Mouse (Mus musculus): ENCODE measurements around the gene Pdf. TPM values are rescaled to one million over a fixed set of nuclear protein-coding genes. Genes with fewer than 3 reads are reported as not detected.
"Not testable (repeated sequence)": the region's sequence is repeated elsewhere in the genome, so short reads cannot be mapped to it uniquely, and the experiment has no call there.

The Pdf gene
- polyA plus RNA-seq, 1 experiment from 2014 or later, result 35.8 TPM

- H3K27me3 ChIP-seq (replicated peaks), result no peaks in the 10 kb centered on the region
- WGBS, result 4% methylated on average over 63 of the region's 66 CpGs
- peak within 1 kb of the TSS; percentile 68 for H3K4me3 ChIP-seq
- H3K4me1 ChIP-seq, result peaks cover 24% of the 10 kb centered on the region
- peak within 1 kb of the TSS; percentile 65 for H3K4me2 ChIP-seq
- no peaks in the 10 kb centered on the region for H3K36me3 ChIP-seq (replicated peaks)
- no peaks in the 10 kb centered on the region for H3K9me3 ChIP-seq
- H3K27ac ChIP-seq, result peak within 1 kb of the TSS; percentile 72
- peak; percentile 95 for ATAC-seq (replicated peaks)
- H3K9ac ChIP-seq, result peak within 1 kb of the TSS; percentile 92
These were observed 17.5 kb downstream of the Pdf start, which contains the start of gene Vps4a for GRCm38 (mm10) chr8:107030650-107031576. TSS of gene Vps4a (plus strand) at chr8:107031222.

DNA sequence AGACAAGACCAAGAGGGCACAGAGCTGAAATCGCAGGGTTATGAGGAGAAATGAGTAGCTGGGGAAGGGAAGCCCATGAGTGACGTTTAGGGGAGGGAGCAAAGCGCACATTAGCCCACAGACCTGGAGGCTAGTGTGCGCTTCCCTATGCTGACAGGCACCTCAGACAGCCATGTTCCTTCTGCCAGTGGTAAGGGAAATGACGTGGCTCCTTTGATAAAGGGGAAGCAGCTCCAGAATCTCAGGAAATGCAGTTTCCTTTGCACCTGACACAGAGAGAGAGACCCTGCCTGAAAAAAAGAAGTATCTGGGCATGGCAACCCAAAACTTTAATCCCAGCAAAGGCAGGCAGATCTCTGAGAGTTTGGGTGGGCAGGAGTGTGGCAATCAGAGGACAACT lies 18.4 kb downstream of the Pdf start:
- H3K9ac ChIP-seq, result no peak overlapping the region
- peaks cover 24% of the 10 kb centered on the region for H3K4me1 ChIP-seq
- 81% methylated on average over 5 of the region's 5 CpGs for WGBS
- H3K4me3 ChIP-seq, result no peak overlapping the region
- no peak overlapping the region for H3K27ac ChIP-seq
- H3K27me3 ChIP-seq (replicated peaks), result no peaks in the 10 kb centered on the region
- no peaks in the 10 kb centered on the region for H3K9me3 ChIP-seq
- no peaks in the 10 kb centered on the region for H3K36me3 ChIP-seq (replicated peaks)
- ATAC-seq (replicated peaks), result no peak
- H3K4me2 ChIP-seq, result no peak overlapping the region

DNA sequence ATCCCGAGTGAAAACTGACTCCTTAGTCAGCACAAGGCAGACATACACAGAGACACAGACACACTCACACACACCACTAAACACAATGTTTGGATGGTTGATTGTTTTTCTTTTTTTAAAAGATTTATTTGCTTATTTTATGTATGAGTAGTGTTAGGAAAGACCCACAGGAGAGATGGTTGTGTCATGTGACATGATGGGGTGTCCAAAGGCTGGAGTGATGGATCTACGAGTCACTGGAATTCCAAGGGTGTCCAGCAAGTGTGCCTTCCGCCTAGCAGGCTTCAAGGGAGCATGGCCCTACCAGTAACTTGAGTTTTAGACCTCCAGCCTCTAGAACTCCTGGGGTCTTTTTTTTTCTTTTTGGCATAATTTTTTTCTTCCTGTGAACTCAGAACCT lies 19.1 kb downstream of the Pdf start:
- Histone ChIP-seq H3K36me3 (replicated peaks) (no peaks in the 10 kb centered on the region), H3K9ac (no peak overlapping the region), H3K9me3 (no peaks in the 10 kb centered on the region), H3K4me2 (no peak overlapping the region), H3K4me3 (no peak overlapping the region), H3K27ac (no peak overlapping the region), H3K27me3 (replicated peaks) (no peaks in the 10 kb centered on the region), H3K4me1 (peaks cover 21% of the 10 kb centered on the region)
- no peak for ATAC-seq (replicated peaks)
- WGBS, result 89% methylated on average over 3 of the region's 3 CpGs

- Histone ChIP-seq H3K36me3 (replicated peaks) (no peaks in the 10 kb centered on the region), H3K4me2 (no peak overlapping the region), H3K27me3 (replicated peaks) (no peaks in the 10 kb centered on the region), H3K4me1 (no peaks in the 10 kb centered on the region), H3K4me3 (no peak overlapping the region), H3K27ac (no peak overlapping the region), H3K9ac (no peak overlapping the region), H3K9me3 (no peaks in the 10 kb centered on the region)
- WGBS, result 95% methylated on average over 8 of the region's 8 CpGs
- no peak for ATAC-seq (replicated peaks)
These were observed 24.9 kb downstream of the Pdf start for GRCm38 (mm10) chr8:107023479-107023878.

DNA sequence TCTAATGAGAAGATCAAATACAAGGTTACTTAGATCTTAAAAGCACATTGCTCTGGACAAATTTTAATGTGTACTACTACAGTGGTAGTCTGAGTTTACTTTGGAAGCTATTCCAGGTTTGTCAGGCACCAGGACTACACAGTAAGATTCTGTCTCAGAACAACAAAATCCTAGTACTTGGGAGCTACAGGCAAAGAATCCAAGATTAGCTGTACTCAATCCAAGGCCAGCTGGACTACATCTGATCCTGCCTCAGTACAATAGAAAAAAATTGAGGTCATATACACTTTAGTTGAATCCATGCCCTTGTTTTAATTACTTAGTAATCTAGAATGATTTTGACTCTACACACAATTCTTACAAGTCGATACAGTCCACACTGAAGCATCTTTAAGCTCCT lies 33.5 kb downstream of the Pdf start:
- ATAC-seq (replicated peaks), result no peak
- Histone ChIP-seq H3K4me3 (no peak overlapping the region), H3K9me3 (no peaks in the 10 kb centered on the region), H3K4me1 (no peaks in the 10 kb centered on the region), H3K27ac (no peak overlapping the region), H3K36me3 (replicated peaks) (0 out of 2 replicates have a peak, but pooled peaks cover 8% of the 10 kb centered on the region), H3K9ac (no peak overlapping the region), H3K4me2 (no peak overlapping the region), H3K27me3 (replicated peaks) (no peaks in the 10 kb centered on the region)
- 95% methylated on average over 1 of the region's 1 CpGs for WGBS

DNA sequence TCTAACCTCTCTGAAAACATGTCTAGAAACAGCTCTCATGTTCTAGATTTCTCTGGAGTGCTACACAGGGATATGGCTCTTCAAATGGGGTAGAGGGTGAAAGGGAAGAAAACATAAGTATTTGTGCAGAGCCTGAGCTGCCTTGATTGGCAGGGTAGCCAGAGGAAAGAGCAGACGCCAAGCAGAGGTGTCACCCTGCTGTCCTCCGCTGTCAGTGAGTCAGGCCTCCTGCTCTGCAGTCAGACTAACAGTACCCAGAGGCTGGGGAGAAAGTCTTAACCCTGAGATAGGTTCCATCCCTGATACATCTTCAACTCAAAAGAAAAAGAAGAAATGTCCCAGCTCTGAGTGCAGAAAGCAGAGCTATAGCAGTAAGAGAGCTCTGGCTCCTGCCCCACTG lies 35.7 kb downstream of the Pdf start:
- H3K27ac ChIP-seq, result no peak overlapping the region
- no peak overlapping the region for H3K4me2 ChIP-seq
- H3K4me1 ChIP-seq, result no peaks in the 10 kb centered on the region
- no peak for ATAC-seq (replicated peaks)
- 78% methylated on average over 2 of the region's 2 CpGs for WGBS
- no peak overlapping the region for H3K4me3 ChIP-seq
- H3K36me3 ChIP-seq (replicated peaks), result 0 out of 2 replicates have a peak, but pooled peaks cover 8% of the 10 kb centered on the region
- H3K27me3 ChIP-seq (replicated peaks), result no peaks in the 10 kb centered on the region
- no peaks in the 10 kb centered on the region for H3K9me3 ChIP-seq
- no peak overlapping the region for H3K9ac ChIP-seq

- H3K4me3 ChIP-seq, result no peak overlapping the region
- no peak overlapping the region for H3K9ac ChIP-seq
- 0 out of 2 replicates have a peak, but pooled peaks cover 8% of the 10 kb centered on the region for H3K36me3 ChIP-seq (replicated peaks)
- no peaks in the 10 kb centered on the region for H3K4me1 ChIP-seq
- H3K27ac ChIP-seq, result no peak overlapping the region
- H3K27me3 ChIP-seq (replicated peaks), result no peaks in the 10 kb centered on the region
- ATAC-seq (replicated peaks), result no peak
- no peaks in the 10 kb centered on the region for H3K9me3 ChIP-seq
- WGBS, result 95% methylated on average over 3 of the region's 3 CpGs
- no peak overlapping the region for H3K4me2 ChIP-seq
These were observed 40.6 kb downstream of the Pdf start for GRCm38 (mm10) chr8:107007795-107008194.

GRCm38 (mm10) chr8:107002532-107002931 lies 45.9 kb downstream of the Pdf start:
- H3K9me3 ChIP-seq, result no peaks in the 10 kb centered on the region
- 37% methylated on average over 5 of the region's 5 CpGs for WGBS
- ATAC-seq (replicated peaks), result peak; percentile 72; the same call in 1 of the 2 replicates

DNA sequence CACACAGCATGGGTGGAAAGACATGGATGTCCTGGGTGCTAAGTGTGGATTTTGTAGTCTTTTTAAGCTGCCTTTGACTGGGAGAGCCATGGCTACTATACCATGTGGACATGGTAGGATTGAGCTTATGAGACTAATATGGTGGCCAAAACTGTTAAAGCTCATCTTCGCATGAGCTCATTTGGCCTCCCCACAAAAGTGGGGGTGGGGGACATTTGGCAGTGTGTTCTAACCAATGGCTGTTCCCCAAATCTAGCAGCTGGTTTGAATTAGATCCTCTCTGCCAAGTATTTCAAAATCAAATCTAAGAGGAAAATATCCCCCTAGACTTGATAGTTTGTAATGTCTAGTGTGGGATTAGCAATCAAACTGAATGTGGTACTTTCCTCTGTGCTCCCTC lies 49.3 kb downstream of the Pdf start:
- Histone ChIP-seq H3K4me2 (no peak overlapping the region), H3K4me1 (no peaks in the 10 kb centered on the region), H3K4me3 (no peak overlapping the region), H3K27ac (no peak overlapping the region), H3K27me3 (replicated peaks) (no peaks in the 10 kb centered on the region), H3K9ac (no peak overlapping the region), H3K9me3 (no peaks in the 10 kb centered on the region), H3K36me3 (replicated peaks) (no peaks in the 10 kb centered on the region)
- 89% methylated on average over 1 of the region's 1 CpGs for WGBS
- no peak for ATAC-seq (replicated peaks)

More at GRCm38 (mm10) chr8:107002532-107002931, 45.9 kb downstream of the Pdf start:
- H3K9ac ChIP-seq, result no peak overlapping the region
- no peaks in the 10 kb centered on the region for H3K4me1 ChIP-seq
- no peak overlapping the region for H3K4me3 ChIP-seq
- no peak overlapping the region for H3K4me2 ChIP-seq
- H3K27me3 ChIP-seq (replicated peaks), result no peaks in the 10 kb centered on the region
- H3K27ac ChIP-seq, result no peak overlapping the region
- no peaks in the 10 kb centered on the region for H3K36me3 ChIP-seq (replicated peaks)

DNA sequence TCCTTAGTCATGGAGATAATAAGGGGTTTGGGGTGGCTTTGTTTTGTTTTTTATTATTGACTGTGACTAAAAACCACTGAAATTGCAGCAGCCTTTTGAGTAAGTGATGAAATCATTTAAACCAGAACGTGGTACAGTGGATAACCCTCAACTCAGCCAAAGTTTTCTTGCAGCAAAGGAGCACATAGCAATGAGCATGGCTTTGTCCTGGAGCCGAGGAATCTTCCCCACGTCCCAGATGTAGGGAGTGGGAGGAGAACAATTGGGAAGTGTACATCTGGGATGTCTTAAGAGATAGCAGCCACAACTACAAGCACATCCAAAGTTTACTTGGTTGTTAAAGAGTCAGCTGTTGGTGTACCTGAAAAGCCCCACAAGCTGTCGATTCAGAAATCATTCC lies 51.0 kb downstream of the Pdf start:
- Histone ChIP-seq H3K9ac (no peak overlapping the region), H3K4me3 (no peak overlapping the region), H3K27ac (no peak overlapping the region), H3K27me3 (replicated peaks) (no peaks in the 10 kb centered on the region), H3K9me3 (no peaks in the 10 kb centered on the region), H3K4me1 (no peaks in the 10 kb centered on the region), H3K36me3 (replicated peaks) (no peaks in the 10 kb centered on the region), H3K4me2 (no peak overlapping the region)
- no peak for ATAC-seq (replicated peaks)
- 90% methylated on average over 4 of the region's 4 CpGs for WGBS

GRCm38 (mm10) chr8:106996339-106996738 lies 52.1 kb downstream of the Pdf start:
- not testable (repeated sequence) for H3K36me3 ChIP-seq (replicated peaks); H3K4me1 ChIP-seq; H3K27ac ChIP-seq; ATAC-seq (replicated peaks); H3K4me2 ChIP-seq; H3K9ac ChIP-seq; H3K4me3 ChIP-seq; H3K27me3 ChIP-seq (replicated peaks); H3K9me3 ChIP-seq
- WGBS, result 89% methylated on average over 4 of the region's 4 CpGs
